Mouse (Mus musculus): ENCODE measurements around the gene Arhgef12. TPM values are rescaled to one million over a fixed set of nuclear protein-coding genes. Genes with fewer than 3 reads are reported as not detected.

Arhgef12 gene
- polyA plus RNA-seq, 1 experiment: 29.7 TPM

DNA sequence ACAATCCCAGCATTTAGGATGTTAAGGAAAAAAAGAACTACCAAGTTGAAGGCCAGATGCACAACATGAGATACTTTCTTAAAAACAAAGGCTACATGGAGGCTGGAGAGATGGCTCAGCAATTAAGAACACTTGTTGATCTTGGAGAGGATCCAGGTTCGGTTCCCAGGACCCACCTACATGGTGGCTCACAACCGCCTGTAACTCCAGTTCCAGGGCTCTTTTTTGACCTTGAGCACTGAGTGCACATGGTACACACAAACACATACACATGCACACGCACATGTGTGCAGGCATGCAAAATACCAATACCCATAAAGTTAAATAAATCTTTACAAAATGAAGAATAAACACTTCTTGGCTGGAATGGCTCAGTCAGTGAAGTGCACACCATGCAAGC is 39.1 kb downstream of the Arhgef12 start:
- Histone ChIP-seq H3K4me1 (ENCODE audit: control insufficient read depth, insufficient read depth, low read length) (no peaks in the 10 kb centered on the region), H3K4me3 (replicated peaks; ENCODE audit: control insufficient read depth, low read depth, low read length) (no peak overlapping the region), H3K27ac (ENCODE audit: control insufficient read depth, insufficient read depth, low read depth, low read length, poor library complexity) (no peak overlapping the region)
- 87% methylated on average over 3 of the region's 3 CpGs for WGBS
- TF ChIP-seq POLR2A (IDR thresholded peaks at IDR 0.05; ENCODE audit: borderline replicate concordance, control insufficient read depth, low read depth, low read length) (no peak), CTCF (IDR thresholded peaks at IDR 0.05; ENCODE audit: control insufficient read depth, insufficient read depth, low read length) (no peak)

DNA sequence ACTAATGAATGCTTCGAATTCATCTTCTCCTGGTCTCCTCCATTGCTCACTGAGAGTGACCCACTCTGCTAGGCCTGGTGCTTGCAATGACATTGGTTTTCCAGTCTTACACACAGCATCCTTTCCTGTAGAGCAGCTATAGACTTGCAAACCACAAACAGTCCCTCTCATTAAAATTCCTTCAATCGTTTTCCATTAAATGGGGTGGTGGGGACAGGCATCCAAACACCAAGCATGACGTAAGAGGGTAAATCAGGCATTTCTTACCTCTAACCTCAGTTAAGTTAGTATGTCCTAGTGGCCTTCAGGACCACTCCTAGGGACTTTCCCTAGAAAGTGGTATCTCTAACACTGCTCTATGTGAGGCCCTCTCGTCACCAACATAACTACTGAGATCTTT is 41.8 kb downstream of the Arhgef12 start:
- TF ChIP-seq POLR2A (IDR thresholded peaks at IDR 0.05; ENCODE audit: borderline replicate concordance, control insufficient read depth, low read depth, low read length) (no peak), CTCF (IDR thresholded peaks at IDR 0.05; ENCODE audit: control insufficient read depth, insufficient read depth, low read length) (no peak)
- Histone ChIP-seq H3K4me1 (ENCODE audit: control insufficient read depth, insufficient read depth, low read length) (no peaks in the 10 kb centered on the region), H3K4me3 (replicated peaks; ENCODE audit: control insufficient read depth, low read depth, low read length) (no peak overlapping the region), H3K27ac (ENCODE audit: control insufficient read depth, insufficient read depth, low read depth, low read length, poor library complexity) (no peak overlapping the region)
- WGBS: 87% methylated on average over 4 of the region's 4 CpGs

DNA sequence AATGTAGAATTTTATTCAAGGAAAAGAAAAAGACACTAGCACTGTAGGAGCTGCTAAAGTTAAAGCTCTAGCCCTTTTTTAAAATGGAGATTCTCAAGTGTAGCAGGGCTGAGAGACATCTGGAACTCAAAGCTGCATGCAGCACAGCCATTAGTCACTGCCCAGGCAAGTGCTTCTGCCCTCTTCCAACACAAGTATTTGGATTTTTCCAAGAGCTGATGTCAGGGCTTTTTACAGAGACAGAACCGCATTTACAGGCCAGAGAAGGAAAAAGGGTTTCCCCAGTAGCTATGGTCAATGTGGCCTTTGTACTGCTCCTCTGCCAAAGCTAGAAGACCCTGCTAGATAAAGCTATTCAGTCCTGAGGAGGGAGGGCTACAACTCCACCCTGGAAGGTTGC is 45.5 kb downstream of the Arhgef12 start:
- Histone ChIP-seq H3K4me3 (replicated peaks; ENCODE audit: control insufficient read depth, low read depth, low read length) (no peak overlapping the region), H3K27ac (ENCODE audit: control insufficient read depth, insufficient read depth, low read depth, low read length, poor library complexity) (no peak overlapping the region), H3K4me1 (ENCODE audit: control insufficient read depth, insufficient read depth, low read length) (no peaks in the 10 kb centered on the region)
- 85% methylated on average over 1 of the region's 1 CpGs for WGBS
- TF ChIP-seq POLR2A (IDR thresholded peaks at IDR 0.05; ENCODE audit: borderline replicate concordance, control insufficient read depth, low read depth, low read length): no peak
- TF ChIP-seq CTCF (IDR thresholded peaks at IDR 0.05; ENCODE audit: control insufficient read depth, insufficient read depth, low read length): no peak

DNA sequence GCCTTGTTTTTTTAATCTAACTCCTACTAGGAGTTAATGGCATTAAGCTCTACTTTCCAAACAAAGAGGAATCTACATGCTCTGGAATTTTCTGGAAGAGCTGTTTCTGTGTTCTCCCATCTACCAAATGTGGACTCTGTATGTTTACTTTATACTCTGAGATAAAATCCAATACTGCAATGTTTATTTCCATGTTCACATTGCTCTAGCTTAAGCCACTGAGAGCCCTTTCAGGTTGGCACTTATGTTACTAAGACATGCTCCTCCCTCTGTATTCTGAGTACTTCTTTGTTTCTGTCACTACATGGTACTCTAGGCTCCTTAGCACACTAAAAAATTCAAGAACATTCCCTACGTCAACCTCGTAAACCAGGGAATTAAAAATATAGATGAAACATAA is 56.6 kb downstream of the Arhgef12 start:
- Histone ChIP-seq H3K4me1 (ENCODE audit: control insufficient read depth, insufficient read depth, low read length) (no peaks in the 10 kb centered on the region), H3K4me3 (replicated peaks; ENCODE audit: control insufficient read depth, low read depth, low read length) (no peak overlapping the region), H3K27ac (ENCODE audit: control insufficient read depth, insufficient read depth, low read depth, low read length, poor library complexity) (no peak overlapping the region)
- TF ChIP-seq POLR2A (IDR thresholded peaks at IDR 0.05; ENCODE audit: borderline replicate concordance, control insufficient read depth, low read depth, low read length) (no peak), CTCF (IDR thresholded peaks at IDR 0.05; ENCODE audit: control insufficient read depth, insufficient read depth, low read length) (no peak)
- 92% methylated on average over 2 of the region's 2 CpGs for WGBS

DNA sequence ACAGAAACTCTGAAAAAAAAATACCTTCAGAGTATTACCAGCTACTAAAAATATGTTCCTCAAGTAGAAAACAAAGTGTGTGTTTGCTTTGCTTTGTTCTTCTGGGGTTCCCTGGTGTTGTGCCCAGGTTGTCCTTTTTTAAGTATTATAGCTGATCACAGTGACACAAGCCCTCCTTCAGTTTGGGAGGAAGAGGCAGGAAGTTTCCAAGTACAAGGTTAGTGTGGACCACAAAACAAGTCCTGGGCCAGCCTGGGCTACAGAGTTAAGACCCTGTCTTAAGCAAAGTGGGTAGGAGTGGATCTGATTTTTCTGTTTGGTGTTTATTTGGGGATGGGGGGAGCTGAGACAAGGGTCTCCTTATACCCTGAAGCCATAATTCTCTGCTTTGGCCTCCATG is 62.6 kb downstream of the Arhgef12 start:
- TF ChIP-seq CTCF (IDR thresholded peaks at IDR 0.05; ENCODE audit: control insufficient read depth, insufficient read depth, low read length) (no peak), POLR2A (IDR thresholded peaks at IDR 0.05; ENCODE audit: borderline replicate concordance, control insufficient read depth, low read depth, low read length) (no peak)
- Histone ChIP-seq H3K4me3 (replicated peaks; ENCODE audit: control insufficient read depth, low read depth, low read length) (no peak overlapping the region), H3K4me1 (ENCODE audit: control insufficient read depth, insufficient read depth, low read length) (no peaks in the 10 kb centered on the region), H3K27ac (ENCODE audit: control insufficient read depth, insufficient read depth, low read depth, low read length, poor library complexity) (no peak overlapping the region)

DNA sequence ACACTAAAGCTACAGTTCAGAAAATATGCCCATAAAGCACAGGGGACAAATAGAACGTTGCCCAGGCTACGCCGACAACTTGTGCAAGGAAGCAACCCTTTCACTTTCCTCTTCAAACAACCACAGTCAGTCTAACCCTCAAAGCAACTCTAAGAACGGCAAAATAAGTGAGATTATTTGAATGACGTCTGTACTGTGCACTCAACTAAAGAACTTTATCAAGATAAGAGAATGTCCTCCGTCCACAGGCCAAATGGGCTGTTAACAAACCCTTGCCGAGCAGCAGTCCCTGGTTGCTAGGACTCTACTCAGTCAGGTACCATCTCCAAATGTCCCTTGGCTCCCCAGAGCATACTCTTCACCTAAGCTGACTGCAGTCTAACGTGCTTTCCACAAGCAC is 68.6 kb downstream of the Arhgef12 start:
- Histone ChIP-seq H3K4me1 (ENCODE audit: control insufficient read depth, insufficient read depth, low read length) (no peaks in the 10 kb centered on the region), H3K27ac (ENCODE audit: control insufficient read depth, insufficient read depth, low read depth, low read length, poor library complexity) (no peak overlapping the region), H3K4me3 (replicated peaks; ENCODE audit: control insufficient read depth, low read depth, low read length) (no peak overlapping the region)
- TF ChIP-seq CTCF (IDR thresholded peaks at IDR 0.05; ENCODE audit: control insufficient read depth, insufficient read depth, low read length) (no peak), POLR2A (IDR thresholded peaks at IDR 0.05; ENCODE audit: borderline replicate concordance, control insufficient read depth, low read depth, low read length) (no peak)
- 79% methylated on average over 8 of the region's 8 CpGs for WGBS

DNA sequence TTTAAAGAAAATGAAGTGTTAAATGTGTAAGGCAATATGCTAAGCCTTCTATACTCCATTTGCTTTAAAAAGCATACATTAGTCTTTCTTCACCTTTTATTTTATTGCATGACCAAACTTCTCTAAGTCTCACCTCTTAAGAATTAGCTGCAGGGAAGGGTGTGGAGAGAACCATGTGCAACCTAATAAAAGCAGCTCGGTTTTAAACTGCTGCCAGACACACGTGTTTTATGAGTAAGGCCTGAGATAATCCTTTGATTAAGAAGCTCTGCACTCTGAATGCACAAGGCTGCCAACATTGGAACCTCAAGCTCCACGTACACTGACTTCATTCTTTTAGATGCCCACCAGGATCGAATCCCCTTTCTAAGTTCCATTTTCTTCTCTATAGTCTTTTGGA is 71.8 kb downstream of the Arhgef12 start:
- TF ChIP-seq POLR2A (IDR thresholded peaks at IDR 0.05; ENCODE audit: borderline replicate concordance, control insufficient read depth, low read depth, low read length) (no peak), CTCF (IDR thresholded peaks at IDR 0.05; ENCODE audit: control insufficient read depth, insufficient read depth, low read length) (no peak)
- 73% methylated on average over 4 of the region's 4 CpGs for WGBS
- no peak overlapping the region for H3K27ac ChIP-seq (ENCODE audit: control insufficient read depth, insufficient read depth, low read depth, low read length, poor library complexity)
- H3K4me1 ChIP-seq (ENCODE audit: control insufficient read depth, insufficient read depth, low read length): no peaks in the 10 kb centered on the region
- H3K4me3 ChIP-seq (replicated peaks; ENCODE audit: control insufficient read depth, low read depth, low read length): no peak overlapping the region

DNA sequence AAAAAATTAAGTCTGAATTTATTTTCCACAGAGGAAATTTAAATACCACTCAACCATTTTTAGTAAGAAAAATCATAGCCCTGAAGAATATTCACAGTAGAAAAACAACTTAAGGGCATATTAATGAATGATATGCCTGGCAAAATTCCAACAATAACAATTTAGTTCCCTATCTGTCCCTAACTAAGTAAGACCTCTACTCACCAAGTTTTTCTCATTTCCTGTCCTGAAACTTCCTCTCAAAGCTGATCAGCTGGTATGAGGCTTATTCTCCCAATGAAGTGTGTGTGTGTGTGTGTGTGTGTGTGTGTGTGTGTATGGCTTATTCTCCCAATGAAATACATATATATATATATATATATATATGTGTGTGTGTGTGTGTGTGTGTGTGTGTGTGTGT is 72.8 kb downstream of the Arhgef12 start:
- no peak for TF ChIP-seq CTCF (IDR thresholded peaks at IDR 0.05; ENCODE audit: control insufficient read depth, insufficient read depth, low read length)
- no peak for TF ChIP-seq POLR2A (IDR thresholded peaks at IDR 0.05; ENCODE audit: borderline replicate concordance, control insufficient read depth, low read depth, low read length)

DNA sequence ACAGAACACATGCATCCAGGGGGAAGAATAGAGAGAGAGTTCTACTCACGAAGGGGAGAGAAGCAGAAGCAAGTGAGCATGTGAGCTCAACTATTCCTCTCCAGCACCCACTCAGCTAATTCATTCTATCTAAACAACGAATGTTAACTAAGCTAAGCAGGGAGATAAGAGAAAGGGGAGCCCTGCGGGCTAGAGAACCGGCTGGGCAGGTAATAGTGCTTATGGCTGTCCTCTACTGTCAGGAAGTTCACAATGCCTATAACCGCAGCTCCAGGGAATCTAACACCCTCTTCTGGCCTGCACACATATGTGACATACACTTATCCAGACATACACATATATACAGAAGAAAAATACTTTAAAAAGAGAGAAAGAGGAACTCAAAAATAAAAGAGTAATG is 79.3 kb downstream of the Arhgef12 start:
- TF ChIP-seq POLR2A (IDR thresholded peaks at IDR 0.05; ENCODE audit: borderline replicate concordance, control insufficient read depth, low read depth, low read length) (no peak), CTCF (IDR thresholded peaks at IDR 0.05; ENCODE audit: control insufficient read depth, insufficient read depth, low read length) (no peak)
- no peak overlapping the region for H3K4me3 ChIP-seq (replicated peaks; ENCODE audit: control insufficient read depth, low read depth, low read length)
- WGBS: 85% methylated on average over 5 of the region's 5 CpGs
- H3K4me1 ChIP-seq (ENCODE audit: control insufficient read depth, insufficient read depth, low read length): no peaks in the 10 kb centered on the region
- no peak overlapping the region for H3K27ac ChIP-seq (ENCODE audit: control insufficient read depth, insufficient read depth, low read depth, low read length, poor library complexity)

More for the DNA sequence above, 72.8 kb downstream of the Arhgef12 start:
- Histone ChIP-seq H3K4me1 (ENCODE audit: control insufficient read depth, insufficient read depth, low read length) (no peaks in the 10 kb centered on the region), H3K4me3 (replicated peaks; ENCODE audit: control insufficient read depth, low read depth, low read length) (no peak overlapping the region), H3K27ac (ENCODE audit: control insufficient read depth, insufficient read depth, low read depth, low read length, poor library complexity) (no peak overlapping the region)

All from bone marrow, adult 2 months (tissue).